9 mouse cellular contexts compared by ENCODE assay signal in the genomic region with DNA sequence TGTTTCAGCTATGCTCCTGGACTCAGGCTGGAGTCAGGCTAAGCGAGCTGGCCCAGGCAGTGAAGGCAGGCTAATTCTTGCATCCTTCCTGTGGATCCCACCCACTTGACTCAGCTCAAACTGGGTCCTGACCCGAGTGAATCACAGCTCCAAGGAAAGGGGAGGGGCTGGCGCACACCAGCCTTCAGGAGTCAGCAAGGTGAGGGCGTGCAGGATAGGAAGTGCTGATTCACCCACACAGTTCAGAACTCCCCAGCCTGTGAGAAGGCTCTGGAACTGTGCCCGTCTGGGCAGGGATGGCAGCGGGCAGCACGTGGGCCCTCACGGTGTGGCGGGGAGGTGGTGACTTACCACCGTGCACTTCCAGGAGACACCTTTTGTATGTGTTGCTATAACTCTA. TPM values are rescaled to one million over a fixed set of nuclear protein-coding genes. Genes with fewer than 3 reads are reported as not detected.
A peak's percentile ranks its signal among the peaks of the same experiment; 100 is the strongest.
DNase-seq lines count a peak whose midpoint lies in the region; ATAC-seq and TF ChIP-seq lines count a peak whose summit lies in the region.
"Had no signal": no experiment of that assay in that cellular context is flagged by ENCODE, and none has a peak within 500 bp of the region (broad histone marks: within the 10 kb centered on the region; RNA-seq: fewer than 3 reads in every experiment).

No protein-coding gene starts in this region.

- in situ Hi-C loops in Patski (cut with MboI; ENCODE audit: low pct_unique_long_range_greater_than_20kb), result no loop called here

- H3K27me3 ChIP-seq in Patski, result no peaks in the 10 kb centered on the region
- H3K27me3 ChIP-seq in heart, embryonic 16.5 days (ENCODE audit: control insufficient read depth, insufficient read depth, low read length), result no peaks in the 10 kb centered on the region
- H3K27me3 ChIP-seq in limb, embryonic 15.5 days, result no peaks in the 10 kb centered on the region
- H3K27me3 ChIP-seq: limb, embryonic 12.5 days had no signal

- peak; percentile 73 for DNase-seq in Patski (ENCODE audit: low read depth, low spot score)
- peak; percentile 30 for DNase-seq in cerebellum, adult 11 months
- peak; percentile 69 to 85 for DNase-seq in urinary bladder, postnatal 36 days (ENCODE audit: low spot score in 2 of 2)
- DNase-seq in neural tube, embryonic 10.5 days (ENCODE audit: extremely low spot score, low spot score), result no peak
- DNase-seq in left cerebral cortex, postnatal 14 days (ENCODE audit: low spot score in 2 of 2), result no peak

- peaks cover 4% of the 10 kb centered on the region; the same call in 1 of the 2 replicates for H3K4me1 ChIP-seq in heart, embryonic 16.5 days (ENCODE audit: control insufficient read depth, insufficient read depth, low read length)
- H3K4me1 ChIP-seq in limb, embryonic 15.5 days, result no peaks in the 10 kb centered on the region
- H3K4me1 ChIP-seq: limb, embryonic 12.5 days had no signal

- H3K9ac ChIP-seq in heart, embryonic 16.5 days (ENCODE audit: low read length), result no peak overlapping the region
- no peak overlapping the region for H3K9ac ChIP-seq in limb, embryonic 15.5 days
- H3K9ac ChIP-seq: limb, embryonic 12.5 days had no signal

- CTCF ChIA-PET in Patski (lab: Charles Lee), result no interaction called here

- WGBS in heart, embryonic 16.5 days, result 49% methylated on average over 10 of the region's 10 CpGs
- 66% methylated on average over 10 of the region's 10 CpGs for WGBS in limb, embryonic 15.5 days

- H3K9me3 ChIP-seq in heart, embryonic 16.5 days (replicated peaks; ENCODE audit: control insufficient read depth, low read length), result no peaks in the 10 kb centered on the region
- no peaks in the 10 kb centered on the region for H3K9me3 ChIP-seq in limb, embryonic 15.5 days
- H3K9me3 ChIP-seq: limb, embryonic 12.5 days had no signal

- no peak for TF ChIP-seq CTCF in Patski (IDR thresholded peaks at IDR 0.05)

- POLR2A ChIA-PET in Patski (lab: Charles Lee), result interaction anchor here (1.3 to 1.8 kb wide), 2 partner anchors 13 to 23 kb away, joined by 3 to 4 read pairs; no protein-coding TSS in a partner anchor

- H3K36me3 ChIP-seq in heart, embryonic 16.5 days (ENCODE audit: control insufficient read depth, insufficient read depth), result no peaks in the 10 kb centered on the region
- no peaks in the 10 kb centered on the region for H3K36me3 ChIP-seq in limb, embryonic 15.5 days
- H3K36me3 ChIP-seq: limb, embryonic 12.5 days had no signal

- H3K4me3 ChIP-seq in heart, embryonic 16.5 days (ENCODE audit: low read length), result no peak overlapping the region
- H3K4me3 ChIP-seq in limb, embryonic 15.5 days, result no peak overlapping the region
- H3K4me3 ChIP-seq: limb, embryonic 12.5 days had no signal

- H3K4me2 ChIP-seq in heart, embryonic 16.5 days (ENCODE audit: low read depth, low read length), result no peak overlapping the region
- no peak overlapping the region for H3K4me2 ChIP-seq in limb, embryonic 15.5 days
- H3K4me2 ChIP-seq: limb, embryonic 12.5 days had no signal

- intact Hi-C loops in left cerebral cortex, postnatal 14 days (cut with DNase I), result no loop called here

- H3K27ac ChIP-seq in heart, embryonic 16.5 days (ENCODE audit: low read length), result no peak overlapping the region
- H3K27ac ChIP-seq in limb, embryonic 15.5 days, result 0 out of 2 replicates have a peak overlapping the region, but pooled peaks have one; percentile 22
- H3K27ac ChIP-seq: limb, embryonic 12.5 days had no signal

- peak; percentile 100 for ATAC-seq in Patski
- peak; percentile 72; the same call in 1 of the 2 replicates for ATAC-seq in heart, embryonic 16.5 days (replicated peaks; ENCODE audit: extremely low read depth, insufficient read depth, low FRiP score)
- 0 out of 2 replicates have a peak, but pooled peaks have one; percentile 55 for ATAC-seq in limb, embryonic 15.5 days (ENCODE audit: insufficient number of reproducible peaks, low FRiP score, low TSS enrichment, low read depth)
- ATAC-seq in activated CD4-positive, CD25-positive, alpha-beta regulatory T cell, adult 4 months, result no peak

RNA-seq across cellular contexts. Expression of gene Proser2, which starts 11.8 kb away (rescaled TPM):
- 45.6 TPM for polyA plus RNA-seq in Patski (2021)
- 18.1 and 18.3 TPM in 2 replicates for polyA plus RNA-seq in heart, embryonic 16.5 days (2015; fragmentation: Nextera tagmentation; extraction: Ambion mirVana)
- polyA plus RNA-seq in limb, embryonic 15.5 days (2015; fragmentation: Nextera tagmentation; extraction: Ambion mirVana), result 17.5 and 18.5 TPM in 2 replicates
- not detected for polyA plus RNA-seq in activated CD4-positive, CD25-positive, alpha-beta regulatory T cell, adult 4 months (2017; shearing (Covaris generic))
- 1 to 10 TPM; 3.1 to 4.5 TPM for total RNA-seq in left cerebral cortex, postnatal 14 days (2021)

Comparison
In these comparisons a context has a peak if more than half of its experiments do, and no peak if none do; other contexts are left out.
1. DNase-seq: peak in Patski (single experiment), cerebellum, adult 11 months (single experiment) and urinary bladder, postnatal 36 days (2 of 2); none in neural tube, embryonic 10.5 days (single experiment) and left cerebral cortex, postnatal 14 days (0 of 2).
2. RNA of gene Proser2, which starts 11.8 kb away (polyA plus RNA-seq): 45.6 TPM in Patski (single experiment), 18.1 to 18.3 TPM in heart, embryonic 16.5 days and 17.5 to 18.5 TPM in limb, embryonic 15.5 days; not detected in activated CD4-positive, CD25-positive, alpha-beta regulatory T cell, adult 4 months; every median in the first group is over 10 times any median in the second.